Mouse (Mus musculus) urinary bladder, postnatal 25 days (tissue): Measurements from ENCODE around the gene Arhgap10.
"Not testable (repeated sequence)": the region's sequence is repeated elsewhere in the genome, so short reads cannot be mapped to it uniquely, and the experiment has no call there.

Experiments
- DNase-seq: peaks from one replicate; pipeline ENCODE4 v3.0.0; 2022; ENCODE audit warnings: low spot score

Arhgap10 gene

GRCm38 (mm10) chr8:77342144-77342543 is 175.6 kb downstream of the Arhgap10 start:
- DNase-seq, result no peak

GRCm38 (mm10) chr8:77341329-77341728 is 176.4 kb downstream of the Arhgap10 start:
- DNase-seq, result no peak

DNA sequence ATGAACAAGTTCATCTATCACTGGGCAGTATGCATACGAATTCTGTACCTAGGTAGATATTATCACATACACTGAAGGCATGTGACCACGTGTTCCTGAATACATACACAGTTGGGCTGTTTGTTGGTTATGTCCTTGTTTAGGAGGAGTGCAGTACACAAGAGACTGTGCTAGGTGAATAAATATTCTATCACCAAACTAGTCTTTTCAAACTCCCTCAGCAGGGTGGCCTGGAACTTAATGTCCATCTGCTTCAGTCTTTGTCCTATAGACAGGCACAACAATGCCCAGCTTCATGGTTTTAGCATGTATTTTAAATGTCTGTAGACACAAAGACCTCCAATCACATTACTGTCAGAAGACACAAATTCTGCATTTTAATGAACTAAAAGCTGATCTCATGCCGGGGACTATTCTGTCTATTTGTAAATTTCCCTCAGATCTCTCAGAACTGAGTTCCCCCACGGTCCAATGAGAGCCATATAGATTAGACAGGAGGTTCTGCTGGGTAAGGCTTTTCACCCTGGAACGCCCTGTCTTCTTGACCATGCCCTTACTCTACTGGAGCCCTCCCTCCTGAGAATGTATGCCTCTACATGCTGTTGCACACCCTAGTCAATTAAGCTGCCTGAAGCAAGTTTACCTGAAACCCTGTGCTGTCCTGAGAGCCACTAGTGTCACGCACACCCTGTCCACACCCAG is 177.6 kb downstream of the Arhgap10 start:
- DNase-seq, result no peak

DNA sequence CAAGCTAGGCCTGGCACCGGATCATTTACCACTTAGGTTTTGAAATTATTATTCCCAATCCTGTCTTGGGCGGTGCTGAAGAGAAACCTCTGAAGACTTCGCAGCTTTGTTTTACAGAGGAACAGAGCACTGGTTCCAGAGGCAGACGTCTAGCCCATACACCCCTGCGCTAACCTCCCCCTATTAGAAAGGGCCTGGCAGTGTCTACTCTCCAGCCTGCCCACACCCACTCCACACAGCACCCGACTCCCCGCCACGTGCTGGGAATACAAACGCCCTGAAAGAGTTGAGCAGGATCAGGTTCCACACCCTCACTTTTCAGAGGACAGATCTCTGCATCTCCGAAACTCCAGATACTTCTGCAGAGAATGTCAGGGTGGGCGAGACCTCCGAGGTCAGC is 180.5 kb downstream of the Arhgap10 start:
- DNase-seq, result no peak

GRCm38 (mm10) chr8:77331180-77331579 is 186.6 kb downstream of the Arhgap10 start:
- DNase-seq, result no peak

GRCm38 (mm10) chr8:77330304-77330703 is 187.4 kb downstream of the Arhgap10 start:
- DNase-seq, result no peak

DNA sequence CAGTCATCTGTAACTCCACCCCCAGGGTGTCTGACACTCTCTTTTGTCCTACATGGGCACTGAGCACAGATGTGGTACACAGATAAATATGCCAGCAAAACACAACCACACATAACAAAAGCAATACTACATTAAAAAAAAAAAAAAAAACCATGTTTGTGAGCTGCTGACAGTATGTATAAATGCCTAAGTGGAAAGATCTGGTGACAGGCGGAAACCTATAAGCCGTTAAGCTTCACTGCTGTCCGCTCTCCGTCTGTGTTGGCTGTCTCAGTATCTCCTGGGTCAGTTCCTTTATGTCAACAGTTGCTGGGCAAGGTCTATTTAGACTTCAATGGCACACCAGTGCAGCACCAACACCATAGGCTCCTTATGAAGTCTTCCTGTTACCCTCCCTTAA is 188.0 kb downstream of the Arhgap10 start:
- no peak for DNase-seq

DNA sequence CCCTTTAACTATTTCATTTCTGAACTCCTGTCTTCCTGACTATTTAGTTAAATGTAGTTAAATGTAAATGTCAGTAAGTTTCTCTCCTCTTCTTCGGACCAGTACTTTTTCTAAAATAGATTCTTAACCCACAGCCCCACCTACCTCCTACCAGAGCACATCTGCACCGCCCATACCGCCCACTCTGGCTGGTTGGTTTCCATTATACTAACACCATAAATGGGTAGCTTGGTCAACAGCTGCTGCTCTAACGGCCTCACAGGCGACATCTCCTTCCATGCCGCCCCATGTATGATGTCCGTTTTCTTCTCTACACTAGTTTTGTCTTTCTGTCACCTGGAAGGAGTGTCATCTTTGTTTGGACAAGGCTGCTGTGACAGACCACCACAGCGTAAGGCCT is 189.3 kb downstream of the Arhgap10 start:
- no peak for DNase-seq

GRCm38 (mm10) chr8:77327326-77327725 is 190.4 kb downstream of the Arhgap10 start:
- no peak for DNase-seq

DNA sequence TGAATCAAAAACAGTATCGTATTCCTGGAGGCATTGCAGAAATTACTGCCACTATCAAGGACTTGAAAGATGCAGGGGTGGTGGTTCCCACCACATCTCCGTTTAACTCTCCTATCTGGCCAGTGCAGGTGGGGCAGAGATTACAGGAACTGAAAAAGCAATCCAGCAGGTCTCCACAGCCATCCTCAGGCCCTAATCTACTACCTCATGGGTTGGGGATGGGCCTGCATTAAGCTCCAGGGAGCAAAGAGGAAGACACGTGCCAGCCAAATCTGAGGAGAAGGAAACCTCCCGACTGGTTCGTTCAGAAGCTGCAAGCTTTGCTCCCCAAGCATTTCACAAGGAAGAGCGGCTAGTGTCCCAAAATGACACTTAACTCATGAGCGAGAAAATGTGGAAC is 195.0 kb downstream of the Arhgap10 start:
- not testable (repeated sequence) for DNase-seq

- DNase-seq, result no peak
Measured at GRCm38 (mm10) chr8:77321901-77322300, 195.9 kb downstream of the Arhgap10 start.

DNA sequence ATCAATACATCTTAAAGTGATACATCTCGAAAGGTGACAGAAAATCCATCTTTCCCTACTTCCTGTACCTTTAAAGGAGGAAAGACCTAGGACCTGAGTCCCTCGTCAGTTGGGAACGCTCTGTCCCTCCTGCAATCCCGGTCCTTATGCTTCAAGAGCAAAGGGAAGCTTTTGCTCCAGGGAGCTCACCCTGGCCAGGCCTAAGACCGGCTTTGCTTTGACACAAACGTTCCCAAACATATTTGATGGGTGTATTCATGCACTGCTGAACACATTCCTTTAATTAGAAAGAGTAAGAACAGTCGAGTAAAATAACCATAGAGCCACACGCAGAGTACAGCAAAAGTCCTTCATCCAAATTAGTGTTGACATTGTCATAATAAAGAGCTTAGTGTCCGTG is 199.2 kb downstream of the Arhgap10 start:
- no peak for DNase-seq

- DNase-seq, result no peak
Measured at GRCm38 (mm10) chr8:77317771-77318170, 200.0 kb downstream of the Arhgap10 start.

DNA sequence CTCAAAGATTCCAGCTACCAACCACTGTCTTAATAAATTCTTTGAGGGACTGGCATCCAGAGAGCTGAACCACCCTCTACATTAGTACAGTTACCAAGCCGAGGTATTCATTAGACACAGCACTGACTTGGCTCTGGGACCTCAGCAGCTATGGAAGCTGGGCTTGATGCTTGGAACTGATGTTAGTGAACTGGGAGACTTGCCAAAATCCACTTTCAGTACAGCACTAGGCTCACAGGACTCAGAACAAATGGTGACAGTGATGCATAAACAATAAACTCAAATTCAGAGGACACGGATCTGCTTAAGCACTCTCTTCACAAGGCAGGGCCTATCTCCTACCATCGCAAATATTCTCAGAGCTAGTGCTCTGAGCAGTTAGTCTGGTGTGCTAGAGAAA is 204.8 kb downstream of the Arhgap10 start:
- no peak for DNase-seq

DNA sequence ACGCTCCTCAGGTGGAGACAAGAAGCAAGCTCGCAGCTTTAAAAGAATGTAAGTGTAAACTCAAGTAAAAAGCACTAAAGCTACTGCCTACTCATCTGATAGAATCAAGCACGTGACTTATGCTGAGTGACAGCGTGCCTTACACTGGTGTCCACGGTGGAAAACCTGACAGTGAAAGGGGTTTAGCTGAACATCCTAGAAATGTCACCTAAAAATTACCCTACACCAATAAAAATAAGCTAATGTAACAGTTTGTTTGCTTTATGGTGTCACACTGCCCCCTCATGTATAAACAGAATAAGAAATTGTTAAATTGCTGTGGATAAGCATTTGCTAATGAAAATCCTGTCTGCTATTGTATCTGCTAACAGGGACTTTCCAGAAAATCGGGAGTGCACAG is 206.0 kb downstream of the Arhgap10 start:
- no peak for DNase-seq

DNA sequence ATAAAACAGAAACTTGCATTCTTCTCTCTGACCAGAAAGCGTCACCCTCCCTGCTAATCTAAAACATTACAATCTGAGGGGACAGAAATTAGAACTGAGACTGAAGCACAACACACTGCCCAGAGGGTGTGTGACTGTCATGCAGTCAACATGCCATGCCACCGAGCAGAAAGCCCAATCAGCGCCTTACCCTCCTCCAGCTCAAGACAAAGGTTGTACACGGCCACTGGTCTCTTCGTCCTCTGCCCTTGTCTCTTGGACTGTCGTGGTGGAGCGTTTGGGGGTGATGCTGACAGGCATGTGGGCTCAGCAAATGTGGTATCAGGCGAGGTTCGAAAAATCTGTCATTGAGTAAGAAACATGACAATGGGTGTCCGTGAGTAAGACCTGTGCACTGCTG is 207.2 kb downstream of the Arhgap10 start:
- DNase-seq, result no peak

DNA sequence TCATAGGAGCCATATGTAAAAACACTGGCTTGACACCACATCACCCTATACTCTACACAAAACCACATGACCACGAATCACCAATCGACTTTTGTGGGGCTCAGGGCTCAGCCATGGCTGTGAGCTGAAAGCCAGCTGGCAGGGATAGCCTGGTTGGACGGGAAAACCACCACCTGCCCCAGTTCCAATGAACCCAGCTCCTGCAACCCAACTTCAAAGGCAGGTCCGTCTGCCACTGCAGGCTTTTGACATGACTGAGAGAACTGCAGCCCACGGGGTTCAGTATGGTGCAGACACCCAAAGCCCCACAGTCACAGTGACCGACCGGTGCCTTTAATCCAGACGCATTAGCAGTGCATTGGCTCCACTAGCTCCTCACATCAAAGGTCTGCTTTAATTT is 207.7 kb downstream of the Arhgap10 start:
- DNase-seq, result no peak

DNA sequence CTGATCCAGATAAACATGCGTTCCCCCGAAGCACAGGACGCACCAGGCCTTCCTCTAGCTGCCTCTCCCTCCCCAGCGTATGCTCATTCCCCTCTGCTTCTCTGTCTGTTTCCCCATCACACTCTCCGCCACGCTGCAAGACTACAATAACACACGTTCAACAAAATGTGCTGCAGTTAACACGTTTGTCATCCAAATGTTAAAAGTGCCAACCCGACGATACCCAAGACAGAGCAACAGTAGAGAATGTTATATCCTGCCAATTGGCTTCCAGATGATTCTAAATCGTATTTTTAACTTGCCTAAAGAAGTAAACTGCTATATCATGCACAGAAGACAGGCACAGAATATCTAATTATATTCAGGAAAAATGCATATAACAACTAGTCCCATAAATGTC is 223.2 kb downstream of the Arhgap10 start:
- no peak for DNase-seq

DNA sequence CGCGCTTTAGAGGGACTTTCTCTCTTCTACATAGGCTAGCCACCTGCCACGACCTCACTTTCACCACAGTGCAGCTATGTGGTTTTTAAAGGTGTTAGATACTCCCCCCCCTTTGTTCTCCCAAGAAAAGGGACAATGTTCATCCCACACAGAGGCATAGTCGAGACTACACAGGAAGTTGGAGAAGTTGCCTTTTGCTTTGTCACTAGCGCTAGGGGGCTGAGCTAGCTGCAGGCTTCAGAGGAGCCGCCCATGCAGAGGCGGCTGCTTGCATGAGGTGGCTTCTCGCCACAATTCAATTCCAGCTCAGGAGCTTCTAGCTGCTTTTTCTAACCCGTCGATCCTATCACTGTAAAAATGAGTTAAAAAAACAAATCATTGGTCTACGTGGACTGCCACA is 225.1 kb downstream of the Arhgap10 start:
- DNase-seq, result no peak

DNA sequence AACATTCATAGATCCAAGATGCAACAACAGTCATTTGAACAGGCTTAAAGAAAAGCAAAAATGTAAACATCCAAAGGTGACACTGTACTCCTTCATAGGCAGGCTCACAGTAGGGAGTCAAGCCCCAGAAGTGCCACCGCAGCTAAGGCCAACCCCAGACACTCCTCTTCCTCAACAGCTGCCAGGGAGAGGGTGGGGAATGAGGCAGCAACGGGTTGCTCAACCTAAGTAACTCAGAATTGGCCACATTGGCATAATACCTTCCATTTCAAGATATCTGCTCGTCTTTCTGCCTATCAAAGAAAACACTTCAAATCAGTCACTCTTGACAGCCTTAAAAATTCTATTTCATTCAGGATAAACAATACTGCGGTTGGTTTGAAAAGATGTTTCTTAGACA is 225.6 kb downstream of the Arhgap10 start:
- DNase-seq, result no peak

- DNase-seq, result no peak
Measured at GRCm38 (mm10) chr8:77288492-77288891, 229.3 kb downstream of the Arhgap10 start.

- no peak for DNase-seq
Measured at GRCm38 (mm10) chr8:77288065-77288464, 229.7 kb downstream of the Arhgap10 start.

- DNase-seq, result no peak
Measured at GRCm38 (mm10) chr8:77284473-77284872, 233.3 kb downstream of the Arhgap10 start.

DNA sequence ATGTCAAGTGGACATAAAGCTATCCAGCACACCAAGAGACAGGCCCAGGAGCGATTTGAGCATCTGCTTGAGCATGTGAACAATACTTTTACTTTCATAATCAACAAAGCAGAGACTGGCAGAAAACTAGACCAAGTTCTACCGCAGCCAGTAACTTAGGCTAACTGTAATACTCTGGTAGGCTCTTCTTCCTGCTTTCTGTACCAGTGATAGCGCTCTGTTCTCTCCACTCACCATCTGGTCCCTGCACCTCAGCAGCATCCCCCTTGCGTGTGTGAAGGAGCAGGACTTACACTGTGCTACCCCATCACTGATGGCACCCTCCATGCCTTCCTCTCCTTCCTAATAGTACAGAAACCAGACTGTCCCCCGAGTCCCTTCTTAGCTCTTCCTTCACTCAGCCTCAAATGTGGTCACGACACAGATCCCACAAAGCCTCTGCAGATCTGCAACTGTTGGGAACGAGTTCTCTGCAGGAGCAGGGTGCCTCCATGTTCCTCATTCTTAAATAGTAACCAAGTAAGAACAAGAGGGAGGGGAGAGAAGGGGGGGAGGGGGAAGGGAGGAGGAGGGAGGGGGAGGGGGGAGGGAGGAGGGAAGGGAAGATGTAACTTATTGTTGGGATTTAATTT is 235.0 kb downstream of the Arhgap10 start:
- DNase-seq, result no peak
